Comparison of ENCODE assay signal across 8 mouse cellular contexts in the genomic region with DNA sequence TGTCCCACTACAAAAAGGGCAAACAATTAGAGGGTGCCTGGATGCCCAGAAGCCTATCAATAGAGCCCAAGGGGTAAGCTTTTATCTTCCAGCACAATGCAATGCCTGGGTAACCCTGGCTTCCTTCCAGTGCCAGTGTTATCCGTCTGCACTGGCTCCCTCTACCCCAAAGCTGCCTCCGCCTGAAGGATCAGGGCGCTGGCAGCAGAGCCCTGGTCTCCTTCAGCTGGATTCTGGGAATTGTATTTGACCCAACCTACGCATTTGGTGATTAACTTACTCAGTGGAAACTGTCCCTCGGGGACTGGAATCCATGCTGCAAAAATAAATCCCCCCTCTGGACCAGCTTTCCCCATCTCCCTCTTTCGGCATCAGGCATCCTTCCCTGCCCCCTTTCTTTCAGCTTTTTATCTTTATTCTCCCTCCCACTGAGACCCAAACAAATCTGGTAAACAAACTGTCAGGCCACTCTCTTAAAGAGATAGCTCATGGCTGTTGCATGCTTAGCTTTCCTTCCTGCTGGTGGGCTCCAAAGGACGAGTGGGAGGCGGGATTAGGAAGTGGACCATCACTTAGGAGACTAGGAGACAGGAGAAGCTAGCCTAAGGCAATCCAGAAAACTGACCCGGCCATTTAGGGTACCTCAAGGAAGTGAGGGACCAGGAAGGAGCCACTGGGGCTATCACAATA.
DNase-seq lines count a peak whose midpoint lies in the region; ATAC-seq and TF ChIP-seq lines count a peak whose summit lies in the region.

No protein-coding gene starts in this region.

- TF ChIP-seq CTCF in lung, postnatal 0 days (IDR thresholded peaks at IDR 0.05): no peak

- peak; percentile 7 for DNase-seq in cerebellum, adult 11-12 months
- no peak for DNase-seq in cerebellum, adult 11 months
- no peak for DNase-seq in lung, postnatal 0 days (ENCODE audit: low spot score)
- DNase-seq in lung, postnatal 25 days (ENCODE audit: low spot score): no peak
- DNase-seq in limb, embryonic 10.5 days (ENCODE audit: low spot score): no peak
- DNase-seq in adrenal gland, postnatal 4 days (ENCODE audit: low spot score in 2 of 2): no peak

- peaks cover 10% of the 10 kb centered on the region; the same call in 1 of the 2 replicates for H3K4me1 ChIP-seq in lung, postnatal 0 days (ENCODE audit: insufficient read depth, low read depth, low read length)
- H3K4me1 ChIP-seq in limb, embryonic 10.5 days: peaks cover 100% of the 10 kb centered on the region
- H3K4me1 ChIP-seq in stomach, embryonic 15.5 days: peaks cover 83% of the 10 kb centered on the region

- H3K9ac ChIP-seq in lung, postnatal 0 days (replicated peaks; ENCODE audit: low read depth): no peak overlapping the region
- no peak overlapping the region for H3K9ac ChIP-seq in stomach, embryonic 15.5 days

- H3K4me3 ChIP-seq in lung, postnatal 0 days (ENCODE audit: low read depth, low read length): no peak overlapping the region
- no peak overlapping the region for H3K4me3 ChIP-seq in limb, embryonic 10.5 days
- no peak overlapping the region for H3K4me3 ChIP-seq in stomach, embryonic 15.5 days (replicated peaks)

- WGBS in lung, postnatal 0 days: 30% methylated on average over 9 of the region's 9 CpGs
- 39% methylated on average over 9 of the region's 9 CpGs for WGBS in limb, embryonic 10.5 days
- WGBS in stomach, embryonic 15.5 days: 33% methylated on average over 9 of the region's 9 CpGs

- no peak for TF ChIP-seq EP300 in lung, postnatal 0 days (IDR thresholded peaks at IDR 0.05)

- H3K9me3 ChIP-seq in lung, postnatal 0 days (ENCODE audit: low read length): no peaks in the 10 kb centered on the region
- no peaks in the 10 kb centered on the region for H3K9me3 ChIP-seq in limb, embryonic 10.5 days (replicated peaks)
- no peaks in the 10 kb centered on the region for H3K9me3 ChIP-seq in stomach, embryonic 15.5 days

- peak overlapping the region; percentile 43 for H3K27ac ChIP-seq in lung, postnatal 0 days (ENCODE audit: low read length)
- peak overlapping the region; percentile 88 for H3K27ac ChIP-seq in limb, embryonic 10.5 days
- H3K27ac ChIP-seq in stomach, embryonic 15.5 days: peak overlapping the region; percentile 81

- H3K36me3 ChIP-seq in lung, postnatal 0 days (ENCODE audit: insufficient read depth, low read length): no peaks in the 10 kb centered on the region
- no peaks in the 10 kb centered on the region for H3K36me3 ChIP-seq in limb, embryonic 10.5 days
- no peaks in the 10 kb centered on the region for H3K36me3 ChIP-seq in stomach, embryonic 15.5 days

- H3K4me2 ChIP-seq in lung, postnatal 0 days (replicated peaks; ENCODE audit: low read depth, low read length): no peak overlapping the region
- H3K4me2 ChIP-seq in stomach, embryonic 15.5 days: peak overlapping the region; percentile 34

- H3K27me3 ChIP-seq in lung, postnatal 0 days (replicated peaks; ENCODE audit: insufficient read depth, low read length): no peaks in the 10 kb centered on the region
- no peaks in the 10 kb centered on the region for H3K27me3 ChIP-seq in limb, embryonic 10.5 days (ENCODE audit: low read depth, poor library complexity, severe bottlenecking)
- H3K27me3 ChIP-seq in stomach, embryonic 15.5 days (replicated peaks): no peaks in the 10 kb centered on the region

- no peak for ATAC-seq in lung, postnatal 0 days
- no peak for ATAC-seq in stomach, embryonic 15.5 days (ENCODE audit: insufficient read depth, low FRiP score, low read depth)
- no peak for ATAC-seq in activated CD4-positive, CD25-positive, alpha-beta regulatory T cell, adult 4 months
